Comparison of ENCODE assay signal across 8 mouse cellular contexts in the genomic region with DNA sequence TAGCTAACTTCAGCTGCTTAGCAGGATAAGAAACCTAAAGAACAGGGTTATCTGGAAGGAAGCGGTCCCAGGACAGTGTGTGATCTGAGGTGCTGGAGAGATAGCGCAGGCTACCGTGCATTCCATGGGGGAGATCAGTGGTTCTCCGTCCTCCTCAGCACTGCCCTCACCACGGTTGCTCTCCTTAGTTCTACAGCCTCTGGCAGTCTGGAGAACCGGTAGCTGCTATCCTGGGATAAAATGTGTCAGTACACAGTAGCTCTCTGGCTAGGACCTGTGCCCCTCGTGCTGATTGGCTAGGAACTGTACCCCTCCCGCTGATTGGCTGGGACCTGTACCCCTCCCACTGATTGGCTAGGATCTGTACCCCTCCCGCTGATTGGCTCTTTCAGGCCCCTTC. TPM values are rescaled to one million over a fixed set of nuclear protein-coding genes. Genes with fewer than 3 reads are reported as not detected.
DNase-seq lines count a peak whose midpoint lies in the region; ATAC-seq lines count a peak whose summit lies in the region.

No protein-coding gene starts in this region.

- 13% methylated on average over 9 of the region's 9 CpGs for WGBS in midbrain, embryonic 12.5 days

- no peak overlapping the region for H3K9ac ChIP-seq in midbrain, embryonic 12.5 days (replicated peaks)

- no peak overlapping the region for H3K27ac ChIP-seq in midbrain, embryonic 12.5 days (replicated peaks)

- H3K4me1 ChIP-seq in midbrain, embryonic 12.5 days = peaks cover 12% of the 10 kb centered on the region

- peaks cover 4% of the 10 kb centered on the region; the same call in 1 of the 2 replicates for H3K27me3 ChIP-seq in midbrain, embryonic 12.5 days

- peak; percentile 14 to 29 for DNase-seq in spleen, postnatal 36 days (ENCODE audit: low spot score in 2 of 2)
- DNase-seq in spleen, adult 18-20 months = no peak
- no peak for DNase-seq in gastrocnemius, postnatal 36 days
- no peak for DNase-seq in urinary bladder, postnatal 4 days (ENCODE audit: low spot score in 2 of 2)
- DNase-seq in right cerebral cortex, adult 18-20 months = no peak

- peak overlapping the region; percentile 48 for H3K4me2 ChIP-seq in midbrain, embryonic 12.5 days (replicated peaks)

- no peaks in the 10 kb centered on the region for H3K9me3 ChIP-seq in midbrain, embryonic 12.5 days

- ATAC-seq in common myeloid progenitor, adult 5-6 weeks (replicated peaks; ENCODE audit: low read depth, poor library complexity, severe bottlenecking) = peak; percentile 67
- peak; percentile 37 to 57 for ATAC-seq in hematopoietic stem cell, adult 5-6 weeks (replicated peaks in 1 of 2; ENCODE audit: insufficient read depth in 1 of 2, low FRiP score in 2 of 2, low TSS enrichment in 1 of 2, low read depth in 1 of 2, poor library complexity in 2 of 2, severe bottlenecking in 2 of 2)
- peak; percentile 90 for ATAC-seq in midbrain, embryonic 12.5 days (ENCODE audit: low FRiP score, low read depth)

- intact Hi-C loops in gastrocnemius, postnatal 36 days (cut with DNase I) = no loop called here

- 0 out of 2 replicates have a peak overlapping the region, but pooled peaks have one; percentile 13 for H3K4me3 ChIP-seq in midbrain, embryonic 12.5 days

- no peaks in the 10 kb centered on the region for H3K36me3 ChIP-seq in midbrain, embryonic 12.5 days

RNA-seq across cellular contexts. Expression of a gene that starts 58.1 kb away (rescaled TPM):
- total RNA-seq in common myeloid progenitor, adult 5-6 weeks (2017) = not detected in 2 replicates
- total RNA-seq in hematopoietic stem cell, adult 5-6 weeks (2017) = not detected in 2 replicates
- 0.09 TPM in 1 of 2 replicates, not detected in the other for polyA plus RNA-seq in midbrain, embryonic 12.5 days (2016; fragmentation: Nextera tagmentation; extraction: Ambion mirVana)
- total RNA-seq in gastrocnemius, postnatal 36 days (2021) = not detected

Comparison
In these comparisons a context has a peak if more than half of its experiments do, and no peak if none do; other contexts are left out.
1. DNase-seq: peak in spleen, postnatal 36 days (2 of 2); none in spleen, adult 18-20 months (0 of 2), gastrocnemius, postnatal 36 days (0 of 2), urinary bladder, postnatal 4 days (0 of 2) and right cerebral cortex, adult 18-20 months (single experiment).
2. Peak in every context shown above with its lines, with median percentiles within 50 percentile points of each other: ATAC-seq.